Mouse (Mus musculus): Measurements from ENCODE around the gene Tnfrsf21. TPM values are rescaled to one million over a fixed set of nuclear protein-coding genes. Genes with fewer than 3 reads are reported as not detected.

The Tnfrsf21 gene
- polyA plus RNA-seq, 1 experiment: 178 TPM

GRCm38 (mm10) chr17:43017341-43018052 is 1.1 kb downstream of the Tnfrsf21 start:
- 2% methylated on average over 40 of the region's 40 CpGs for WGBS
- peak overlapping the region; percentile 93 for H3K27ac ChIP-seq (ENCODE audit: insufficient read depth, low read depth, low read length)

GRCm38 (mm10) chr17:43018071-43018470 is 1.7 kb downstream of the Tnfrsf21 start:
- no peak for DNase-seq
- no peaks in the 10 kb centered on the region for H3K27me3 ChIP-seq (replicated peaks; ENCODE audit: control insufficient read depth, insufficient read depth, low read length)
- peak overlapping the region; percentile 94 for H3K4me3 ChIP-seq (ENCODE audit: insufficient read depth, low read depth, low read length)
- H3K27ac ChIP-seq (ENCODE audit: insufficient read depth, low read depth, low read length): peak overlapping the region; percentile 71
- no peak for TF ChIP-seq POLR2A (IDR thresholded peaks at IDR 0.05; ENCODE audit: low read depth, low read length)
- no peak for TF ChIP-seq CTCF (conservative IDR thresholded peaks at IDR 0.05; ENCODE audit: insufficient read depth, insufficient read length, low read depth, low read length)
- peaks cover 27% of the 10 kb centered on the region for H3K4me1 ChIP-seq (ENCODE audit: control insufficient read depth, insufficient read depth, low read length)
- H3K36me3 ChIP-seq (ENCODE audit: control insufficient read depth, insufficient read depth, low read length): peaks cover 1% of the 10 kb centered on the region; the same call in 1 of the 2 replicates

More at GRCm38 (mm10) chr17:43017341-43018052, 1.1 kb downstream of the Tnfrsf21 start:
- peak overlapping the region; percentile 94 for H3K4me3 ChIP-seq (ENCODE audit: insufficient read depth, low read depth, low read length)
- H3K27me3 ChIP-seq (replicated peaks; ENCODE audit: control insufficient read depth, insufficient read depth, low read length): no peaks in the 10 kb centered on the region
- DNase-seq: peak; percentile 46
- H3K4me1 ChIP-seq (ENCODE audit: control insufficient read depth, insufficient read depth, low read length): peaks cover 21% of the 10 kb centered on the region
- no peak for TF ChIP-seq POLR2A (IDR thresholded peaks at IDR 0.05; ENCODE audit: low read depth, low read length)
- TF ChIP-seq CTCF (conservative IDR thresholded peaks at IDR 0.05; ENCODE audit: insufficient read depth, insufficient read length, low read depth, low read length): no peak
- H3K36me3 ChIP-seq (ENCODE audit: control insufficient read depth, insufficient read depth, low read length): peaks cover 1% of the 10 kb centered on the region; the same call in 1 of the 2 replicates

GRCm38 (mm10) chr17:43019660-43020059 is 3.3 kb downstream of the Tnfrsf21 start:
- no peak for DNase-seq
- H3K36me3 ChIP-seq (ENCODE audit: control insufficient read depth, insufficient read depth, low read length): peaks cover 1% of the 10 kb centered on the region; the same call in 1 of the 2 replicates
- H3K27ac ChIP-seq (ENCODE audit: insufficient read depth, low read depth, low read length): no peak overlapping the region
- TF ChIP-seq CTCF (conservative IDR thresholded peaks at IDR 0.05; ENCODE audit: insufficient read depth, insufficient read length, low read depth, low read length): no peak
- TF ChIP-seq POLR2A (IDR thresholded peaks at IDR 0.05; ENCODE audit: low read depth, low read length): no peak
- no peaks in the 10 kb centered on the region for H3K27me3 ChIP-seq (replicated peaks; ENCODE audit: control insufficient read depth, insufficient read depth, low read length)
- H3K4me1 ChIP-seq (ENCODE audit: control insufficient read depth, insufficient read depth, low read length): peaks cover 38% of the 10 kb centered on the region
- WGBS: 73% methylated on average over 9 of the region's 9 CpGs
- peak overlapping the region; percentile 50; the same call in 1 of the 2 replicates for H3K4me3 ChIP-seq (ENCODE audit: insufficient read depth, low read depth, low read length)

GRCm38 (mm10) chr17:43021017-43021416 is 4.7 kb downstream of the Tnfrsf21 start:
- Histone ChIP-seq H3K4me1 (ENCODE audit: control insufficient read depth, insufficient read depth, low read length) (peaks cover 40% of the 10 kb centered on the region), H3K27ac (ENCODE audit: insufficient read depth, low read depth, low read length) (no peak overlapping the region), H3K36me3 (ENCODE audit: control insufficient read depth, insufficient read depth, low read length) (peaks cover 1% of the 10 kb centered on the region; the same call in 1 of the 2 replicates), H3K4me3 (ENCODE audit: insufficient read depth, low read depth, low read length) (no peak overlapping the region), H3K27me3 (replicated peaks; ENCODE audit: control insufficient read depth, insufficient read depth, low read length) (no peaks in the 10 kb centered on the region)
- TF ChIP-seq POLR2A (IDR thresholded peaks at IDR 0.05; ENCODE audit: low read depth, low read length) (no peak), CTCF (conservative IDR thresholded peaks at IDR 0.05; ENCODE audit: insufficient read depth, insufficient read length, low read depth, low read length) (no peak)
- 89% methylated on average over 5 of the region's 5 CpGs for WGBS
- DNase-seq: no peak

GRCm38 (mm10) chr17:43022056-43022455 is 5.7 kb downstream of the Tnfrsf21 start:
- no peak overlapping the region for H3K4me3 ChIP-seq (ENCODE audit: insufficient read depth, low read depth, low read length)
- no peak for DNase-seq

GRCm38 (mm10) chr17:43023637-43024217 is 7.4 kb downstream of the Tnfrsf21 start:
- peaks cover 40% of the 10 kb centered on the region for H3K4me1 ChIP-seq (ENCODE audit: control insufficient read depth, insufficient read depth, low read length)
- peak; percentile 63 for DNase-seq
- no peaks in the 10 kb centered on the region for H3K27me3 ChIP-seq (replicated peaks; ENCODE audit: control insufficient read depth, insufficient read depth, low read length)
- TF ChIP-seq POLR2A (IDR thresholded peaks at IDR 0.05; ENCODE audit: low read depth, low read length): no peak
- no peak for TF ChIP-seq CTCF (conservative IDR thresholded peaks at IDR 0.05; ENCODE audit: insufficient read depth, insufficient read length, low read depth, low read length)
- H3K27ac ChIP-seq (ENCODE audit: insufficient read depth, low read depth, low read length): peak overlapping the region; percentile 24; the same call in 1 of the 2 replicates
- no peak overlapping the region for H3K4me3 ChIP-seq (ENCODE audit: insufficient read depth, low read depth, low read length)
- 40% methylated on average over 12 of the region's 12 CpGs for WGBS
- peaks cover 1% of the 10 kb centered on the region; the same call in 1 of the 2 replicates for H3K36me3 ChIP-seq (ENCODE audit: control insufficient read depth, insufficient read depth, low read length)

More at GRCm38 (mm10) chr17:43022056-43022455, 5.7 kb downstream of the Tnfrsf21 start:
- TF ChIP-seq CTCF (conservative IDR thresholded peaks at IDR 0.05; ENCODE audit: insufficient read depth, insufficient read length, low read depth, low read length) (no peak), POLR2A (IDR thresholded peaks at IDR 0.05; ENCODE audit: low read depth, low read length) (no peak)
- no peak overlapping the region for H3K27ac ChIP-seq (ENCODE audit: insufficient read depth, low read depth, low read length)
- H3K27me3 ChIP-seq (replicated peaks; ENCODE audit: control insufficient read depth, insufficient read depth, low read length): no peaks in the 10 kb centered on the region
- H3K36me3 ChIP-seq (ENCODE audit: control insufficient read depth, insufficient read depth, low read length): peaks cover 1% of the 10 kb centered on the region; the same call in 1 of the 2 replicates
- WGBS: 88% methylated on average over 9 of the region's 9 CpGs
- H3K4me1 ChIP-seq (ENCODE audit: control insufficient read depth, insufficient read depth, low read length): peaks cover 40% of the 10 kb centered on the region

- Histone ChIP-seq H3K4me1 (ENCODE audit: control insufficient read depth, insufficient read depth, low read length) (peaks cover 42% of the 10 kb centered on the region), H3K27ac (ENCODE audit: insufficient read depth, low read depth, low read length) (no peak overlapping the region), H3K27me3 (replicated peaks; ENCODE audit: control insufficient read depth, insufficient read depth, low read length) (no peaks in the 10 kb centered on the region), H3K4me3 (ENCODE audit: insufficient read depth, low read depth, low read length) (no peak overlapping the region), H3K36me3 (ENCODE audit: control insufficient read depth, insufficient read depth, low read length) (peaks cover 1% of the 10 kb centered on the region; the same call in 1 of the 2 replicates)
- DNase-seq: no peak
- WGBS: 60% methylated on average over 3 of the region's 3 CpGs
- TF ChIP-seq CTCF (conservative IDR thresholded peaks at IDR 0.05; ENCODE audit: insufficient read depth, insufficient read length, low read depth, low read length) (no peak), POLR2A (IDR thresholded peaks at IDR 0.05; ENCODE audit: low read depth, low read length) (no peak)
These were observed 8.2 kb downstream of the Tnfrsf21 start for GRCm38 (mm10) chr17:43024531-43024930.
